Mouse (Mus musculus): ENCODE results near the gene Slc30a6. TPM values are rescaled to one million over a fixed set of nuclear protein-coding genes. Genes with fewer than 3 reads are reported as not detected.

Gene Slc30a6
- polyA plus RNA-seq, 1 experiment from 2014 or later: 37.4 TPM

GRCm38 (mm10) chr17:74397173-74397572 is 1.8 kb downstream of the Slc30a6 start:
- Histone ChIP-seq H3K36me3 (ENCODE audit: control insufficient read depth, insufficient read depth, low read length) (peaks cover 10% of the 10 kb centered on the region; the same call in 1 of the 2 replicates), H3K27ac (ENCODE audit: low read depth) (no peak overlapping the region), H3K9me3 (ENCODE audit: control insufficient read depth, low read length) (no peaks in the 10 kb centered on the region), H3K4me2 (ENCODE audit: low read length) (no peak overlapping the region), H3K9ac (ENCODE audit: low read length) (no peak overlapping the region), H3K4me1 (replicated peaks; ENCODE audit: control insufficient read depth, insufficient read depth, low read length) (0 out of 2 replicates have a peak, but pooled peaks cover 3% of the 10 kb centered on the region), H3K4me3 (ENCODE audit: low read depth, low read length) (no peak overlapping the region), H3K27me3 (replicated peaks; ENCODE audit: control insufficient read depth, insufficient read depth, low read length) (no peaks in the 10 kb centered on the region)
- WGBS: 85% methylated on average over 2 of the region's 2 CpGs
- DNase-seq (ENCODE audit: low spot score) (no peak), ATAC-seq (replicated peaks; ENCODE audit: low FRiP score, low TSS enrichment, low read depth) (no peak)

- Histone ChIP-seq H3K36me3 (ENCODE audit: control insufficient read depth, insufficient read depth, low read length) (peaks cover 57% of the 10 kb centered on the region), H3K9me3 (ENCODE audit: control insufficient read depth, low read length) (no peaks in the 10 kb centered on the region)
- WGBS: 92% methylated on average over 12 of the region's 12 CpGs
Measured at GRCm38 (mm10) chr17:74402486-74403222, 7.2 kb downstream of the Slc30a6 start.

GRCm38 (mm10) chr17:74406487-74406886 is 11.1 kb downstream of the Slc30a6 start:
- DNase-seq (ENCODE audit: low spot score) (no peak), ATAC-seq (replicated peaks; ENCODE audit: low FRiP score, low TSS enrichment, low read depth) (no peak)
- Histone ChIP-seq H3K27me3 (replicated peaks; ENCODE audit: control insufficient read depth, insufficient read depth, low read length) (no peaks in the 10 kb centered on the region), H3K4me2 (ENCODE audit: low read length) (no peak overlapping the region), H3K36me3 (ENCODE audit: control insufficient read depth, insufficient read depth, low read length) (peaks cover 75% of the 10 kb centered on the region), H3K27ac (ENCODE audit: low read depth) (no peak overlapping the region), H3K4me1 (replicated peaks; ENCODE audit: control insufficient read depth, insufficient read depth, low read length) (no peaks in the 10 kb centered on the region), H3K9me3 (ENCODE audit: control insufficient read depth, low read length) (no peaks in the 10 kb centered on the region), H3K4me3 (ENCODE audit: low read depth, low read length) (no peak overlapping the region), H3K9ac (ENCODE audit: low read length) (no peak overlapping the region)
- WGBS: 91% methylated on average over 8 of the region's 8 CpGs

More at GRCm38 (mm10) chr17:74402486-74403222, 7.2 kb downstream of the Slc30a6 start:
- H3K9ac ChIP-seq (ENCODE audit: low read length): no peak overlapping the region
- H3K27me3 ChIP-seq (replicated peaks; ENCODE audit: control insufficient read depth, insufficient read depth, low read length): no peaks in the 10 kb centered on the region
- no peak for DNase-seq (ENCODE audit: low spot score)
- no peaks in the 10 kb centered on the region for H3K4me1 ChIP-seq (replicated peaks; ENCODE audit: control insufficient read depth, insufficient read depth, low read length)
- H3K4me3 ChIP-seq (ENCODE audit: low read depth, low read length): no peak overlapping the region
- no peak overlapping the region for H3K27ac ChIP-seq (ENCODE audit: low read depth)
- no peak overlapping the region for H3K4me2 ChIP-seq (ENCODE audit: low read length)
- no peak for ATAC-seq (replicated peaks; ENCODE audit: low FRiP score, low TSS enrichment, low read depth)

- Histone ChIP-seq H3K27ac (ENCODE audit: low read depth) (no peak overlapping the region), H3K4me3 (ENCODE audit: low read depth, low read length) (no peak overlapping the region), H3K4me1 (replicated peaks; ENCODE audit: control insufficient read depth, insufficient read depth, low read length) (no peaks in the 10 kb centered on the region), H3K27me3 (replicated peaks; ENCODE audit: control insufficient read depth, insufficient read depth, low read length) (no peaks in the 10 kb centered on the region), H3K9me3 (ENCODE audit: control insufficient read depth, low read length) (no peaks in the 10 kb centered on the region), H3K36me3 (ENCODE audit: control insufficient read depth, insufficient read depth, low read length) (peaks cover 72% of the 10 kb centered on the region), H3K4me2 (ENCODE audit: low read length) (no peak overlapping the region), H3K9ac (ENCODE audit: low read length) (no peak overlapping the region)
- ATAC-seq (replicated peaks; ENCODE audit: low FRiP score, low TSS enrichment, low read depth): no peak
- DNase-seq (ENCODE audit: low spot score): no peak
- 45% methylated on average over 4 of the region's 4 CpGs for WGBS
Measured at GRCm38 (mm10) chr17:74409722-74410121, 14.3 kb downstream of the Slc30a6 start.

GRCm38 (mm10) chr17:74413324-74413723 is 17.9 kb downstream of the Slc30a6 start:
- no peak overlapping the region for H3K4me3 ChIP-seq (ENCODE audit: low read depth, low read length)
- DNase-seq (ENCODE audit: low spot score): no peak
- no peaks in the 10 kb centered on the region for H3K4me1 ChIP-seq (replicated peaks; ENCODE audit: control insufficient read depth, insufficient read depth, low read length)
- H3K4me2 ChIP-seq (ENCODE audit: low read length): no peak overlapping the region
- no peaks in the 10 kb centered on the region for H3K27me3 ChIP-seq (replicated peaks; ENCODE audit: control insufficient read depth, insufficient read depth, low read length)
- no peak overlapping the region for H3K9ac ChIP-seq (ENCODE audit: low read length)
- WGBS: 91% methylated on average over 8 of the region's 8 CpGs
- no peak overlapping the region for H3K27ac ChIP-seq (ENCODE audit: low read depth)
- no peaks in the 10 kb centered on the region for H3K9me3 ChIP-seq (ENCODE audit: control insufficient read depth, low read length)
- ATAC-seq (replicated peaks; ENCODE audit: low FRiP score, low TSS enrichment, low read depth): no peak
- H3K36me3 ChIP-seq (ENCODE audit: control insufficient read depth, insufficient read depth, low read length): peaks cover 83% of the 10 kb centered on the region

- DNase-seq (ENCODE audit: low spot score) (no peak), ATAC-seq (replicated peaks; ENCODE audit: low FRiP score, low TSS enrichment, low read depth) (no peak)
- Histone ChIP-seq H3K27me3 (replicated peaks; ENCODE audit: control insufficient read depth, insufficient read depth, low read length) (no peaks in the 10 kb centered on the region), H3K36me3 (ENCODE audit: control insufficient read depth, insufficient read depth, low read length) (peaks cover 89% of the 10 kb centered on the region), H3K9me3 (ENCODE audit: control insufficient read depth, low read length) (no peaks in the 10 kb centered on the region), H3K9ac (ENCODE audit: low read length) (no peak overlapping the region), H3K27ac (ENCODE audit: low read depth) (no peak overlapping the region), H3K4me2 (ENCODE audit: low read length) (no peak overlapping the region), H3K4me1 (replicated peaks; ENCODE audit: control insufficient read depth, insufficient read depth, low read length) (no peaks in the 10 kb centered on the region), H3K4me3 (ENCODE audit: low read depth, low read length) (no peak overlapping the region)
- WGBS: 74% methylated on average over 1 of the region's 1 CpGs
Measured at GRCm38 (mm10) chr17:74414671-74415070, 19.3 kb downstream of the Slc30a6 start.

GRCm38 (mm10) chr17:74416841-74417360 is 21.5 kb downstream of the Slc30a6 start:
- no peaks in the 10 kb centered on the region for H3K4me1 ChIP-seq (replicated peaks; ENCODE audit: control insufficient read depth, insufficient read depth, low read length)
- ATAC-seq (replicated peaks; ENCODE audit: low FRiP score, low TSS enrichment, low read depth): no peak
- H3K4me3 ChIP-seq (ENCODE audit: low read depth, low read length): no peak overlapping the region
- H3K4me2 ChIP-seq (ENCODE audit: low read length): no peak overlapping the region
- H3K27me3 ChIP-seq (replicated peaks; ENCODE audit: control insufficient read depth, insufficient read depth, low read length): no peaks in the 10 kb centered on the region
- no peaks in the 10 kb centered on the region for H3K9me3 ChIP-seq (ENCODE audit: control insufficient read depth, low read length)
- WGBS: 91% methylated on average over 8 of the region's 8 CpGs
- no peak overlapping the region for H3K9ac ChIP-seq (ENCODE audit: low read length)
- no peak overlapping the region for H3K27ac ChIP-seq (ENCODE audit: low read depth)
- H3K36me3 ChIP-seq (ENCODE audit: control insufficient read depth, insufficient read depth, low read length): peaks cover 90% of the 10 kb centered on the region
- no peak for DNase-seq (ENCODE audit: low spot score)

GRCm38 (mm10) chr17:74418171-74418570 is 22.8 kb downstream of the Slc30a6 start:
- peaks cover 86% of the 10 kb centered on the region for H3K36me3 ChIP-seq (ENCODE audit: control insufficient read depth, insufficient read depth, low read length)
- WGBS: 46% methylated on average over 4 of the region's 4 CpGs
- DNase-seq (ENCODE audit: low spot score): no peak

GRCm38 (mm10) chr17:74420656-74421055 is 25.2 kb downstream of the Slc30a6 start:
- WGBS: 83% methylated on average over 2 of the region's 2 CpGs
- H3K4me2 ChIP-seq (ENCODE audit: low read length): no peak overlapping the region
- H3K4me3 ChIP-seq (ENCODE audit: low read depth, low read length): no peak overlapping the region
- H3K9me3 ChIP-seq (ENCODE audit: control insufficient read depth, low read length): no peaks in the 10 kb centered on the region
- no peak for DNase-seq (ENCODE audit: low spot score)
- ATAC-seq (replicated peaks; ENCODE audit: low FRiP score, low TSS enrichment, low read depth): no peak
- peaks cover 85% of the 10 kb centered on the region for H3K36me3 ChIP-seq (ENCODE audit: control insufficient read depth, insufficient read depth, low read length)
- no peak overlapping the region for H3K9ac ChIP-seq (ENCODE audit: low read length)
- H3K4me1 ChIP-seq (replicated peaks; ENCODE audit: control insufficient read depth, insufficient read depth, low read length): no peaks in the 10 kb centered on the region
- no peaks in the 10 kb centered on the region for H3K27me3 ChIP-seq (replicated peaks; ENCODE audit: control insufficient read depth, insufficient read depth, low read length)
- H3K27ac ChIP-seq (ENCODE audit: low read depth): no peak overlapping the region

More at GRCm38 (mm10) chr17:74418171-74418570, 22.8 kb downstream of the Slc30a6 start:
- no peak for ATAC-seq (replicated peaks; ENCODE audit: low FRiP score, low TSS enrichment, low read depth)
- Histone ChIP-seq H3K4me2 (ENCODE audit: low read length) (no peak overlapping the region), H3K4me1 (replicated peaks; ENCODE audit: control insufficient read depth, insufficient read depth, low read length) (no peaks in the 10 kb centered on the region), H3K9ac (ENCODE audit: low read length) (no peak overlapping the region), H3K9me3 (ENCODE audit: control insufficient read depth, low read length) (no peaks in the 10 kb centered on the region), H3K4me3 (ENCODE audit: low read depth, low read length) (no peak overlapping the region), H3K27me3 (replicated peaks; ENCODE audit: control insufficient read depth, insufficient read depth, low read length) (no peaks in the 10 kb centered on the region), H3K27ac (ENCODE audit: low read depth) (no peak overlapping the region)
